Mouse (Mus musculus): Measurements from ENCODE around the gene Ankrd13d. TPM values are rescaled to one million over a fixed set of nuclear protein-coding genes. Genes with fewer than 3 reads are reported as not detected.

Gene Ankrd13d
- total and polyA plus RNA-seq, 2 experiments from 2014 or later: 0.40 to 2.1 TPM

GRCm38 (mm10) chr19:4297851-4298250, 14.9 kb upstream of the Ankrd13d start:
- DNase-seq (ENCODE audit: low spot score) (no peak), ATAC-seq (ENCODE audit: insufficient read depth, low read depth) (no peak)
- TF ChIP-seq EP300 (IDR thresholded peaks at IDR 0.05; ENCODE audit: low read depth) (no peak), CTCF (IDR thresholded peaks at IDR 0.05; ENCODE audit: low read depth) (no peak)
- WGBS: 81% methylated on average over 5 of the region's 5 CpGs
- Histone ChIP-seq H3K9me3 (replicated peaks; ENCODE audit: control insufficient read depth, low read length) (no peaks in the 10 kb centered on the region), H3K4me3 (ENCODE audit: low read depth, low read length) (no peak overlapping the region), H3K36me3 (replicated peaks; ENCODE audit: control insufficient read depth, insufficient read depth, low read length) (0 out of 2 replicates have a peak, but pooled peaks cover 3% of the 10 kb centered on the region), H3K27me3 (ENCODE audit: control insufficient read depth, insufficient read depth, low read length) (no peaks in the 10 kb centered on the region), H3K4me1 (ENCODE audit: control insufficient read depth, insufficient read depth) (peaks cover 32% of the 10 kb centered on the region), H3K27ac (ENCODE audit: low read depth) (no peak overlapping the region), H3K4me2 (ENCODE audit: low read depth, low read length) (no peak overlapping the region), H3K9ac (replicated peaks; ENCODE audit: low read depth, low read length) (no peak overlapping the region)

GRCm38 (mm10) chr19:4296611-4297010, 13.7 kb upstream of the Ankrd13d start:
- Histone ChIP-seq H3K27ac (ENCODE audit: low read depth) (no peak overlapping the region), H3K9me3 (replicated peaks; ENCODE audit: control insufficient read depth, low read length) (no peaks in the 10 kb centered on the region), H3K4me2 (ENCODE audit: low read depth, low read length) (no peak overlapping the region), H3K27me3 (ENCODE audit: control insufficient read depth, insufficient read depth, low read length) (no peaks in the 10 kb centered on the region), H3K36me3 (replicated peaks; ENCODE audit: control insufficient read depth, insufficient read depth, low read length) (peaks cover 15% of the 10 kb centered on the region), H3K9ac (replicated peaks; ENCODE audit: low read depth, low read length) (no peak overlapping the region), H3K4me3 (ENCODE audit: low read depth, low read length) (no peak overlapping the region), H3K4me1 (ENCODE audit: control insufficient read depth, insufficient read depth) (peaks cover 20% of the 10 kb centered on the region; the same call in 1 of the 2 replicates)
- ATAC-seq (ENCODE audit: insufficient read depth, low read depth) (no peak), DNase-seq (ENCODE audit: low spot score) (no peak)
- TF ChIP-seq CTCF (IDR thresholded peaks at IDR 0.05; ENCODE audit: low read depth): no peak
- TF ChIP-seq EP300 (IDR thresholded peaks at IDR 0.05; ENCODE audit: low read depth): no peak
- WGBS: 90% methylated on average over 2 of the region's 2 CpGs

- DNase-seq (ENCODE audit: low spot score): no peak
- no peak overlapping the region for H3K4me2 ChIP-seq (ENCODE audit: low read depth, low read length)
- TF ChIP-seq CTCF (IDR thresholded peaks at IDR 0.05; ENCODE audit: low read depth) (no peak), EP300 (IDR thresholded peaks at IDR 0.05; ENCODE audit: low read depth) (no peak)
- 85% methylated on average over 4 of the region's 4 CpGs for WGBS
- peak overlapping the region; percentile 59; the same call in 1 of the 2 replicates for H3K27ac ChIP-seq (ENCODE audit: low read depth)
- no peak for ATAC-seq (ENCODE audit: insufficient read depth, low read depth)
- peaks cover 8% of the 10 kb centered on the region; the same call in 1 of the 2 replicates for H3K4me1 ChIP-seq (ENCODE audit: control insufficient read depth, insufficient read depth)
- H3K36me3 ChIP-seq (replicated peaks; ENCODE audit: control insufficient read depth, insufficient read depth, low read length): peaks cover 27% of the 10 kb centered on the region
- H3K27me3 ChIP-seq (ENCODE audit: control insufficient read depth, insufficient read depth, low read length): no peaks in the 10 kb centered on the region
- H3K4me3 ChIP-seq (ENCODE audit: low read depth, low read length): no peak overlapping the region
- H3K9ac ChIP-seq (replicated peaks; ENCODE audit: low read depth, low read length): no peak overlapping the region
- no peaks in the 10 kb centered on the region for H3K9me3 ChIP-seq (replicated peaks; ENCODE audit: control insufficient read depth, low read length)
Measured at GRCm38 (mm10) chr19:4295391-4295790, 12.5 kb upstream of the Ankrd13d start.

GRCm38 (mm10) chr19:4294381-4295097, 11.6 kb upstream of the Ankrd13d start:
- TF ChIP-seq CTCF (IDR thresholded peaks at IDR 0.05; ENCODE audit: low read depth): no peak
- TF ChIP-seq EP300 (IDR thresholded peaks at IDR 0.05; ENCODE audit: low read depth): no peak
- Histone ChIP-seq H3K4me1 (ENCODE audit: control insufficient read depth, insufficient read depth) (no peaks in the 10 kb centered on the region), H3K9me3 (replicated peaks; ENCODE audit: control insufficient read depth, low read length) (no peaks in the 10 kb centered on the region), H3K9ac (replicated peaks; ENCODE audit: low read depth, low read length) (no peak overlapping the region), H3K36me3 (replicated peaks; ENCODE audit: control insufficient read depth, insufficient read depth, low read length) (peaks cover 35% of the 10 kb centered on the region), H3K4me3 (ENCODE audit: low read depth, low read length) (no peak overlapping the region), H3K27me3 (ENCODE audit: control insufficient read depth, insufficient read depth, low read length) (no peaks in the 10 kb centered on the region), H3K27ac (ENCODE audit: low read depth) (peak overlapping the region; percentile 59), H3K4me2 (ENCODE audit: low read depth, low read length) (no peak overlapping the region)
- 60% methylated on average over 14 of the region's 14 CpGs for WGBS
- DNase-seq (ENCODE audit: low spot score) (peak; percentile 31), ATAC-seq (ENCODE audit: insufficient read depth, low read depth) (peak; percentile 62; the same call in 1 of the 2 replicates)

- WGBS: 90% methylated on average over 11 of the region's 11 CpGs
- Histone ChIP-seq H3K4me1 (ENCODE audit: control insufficient read depth, insufficient read depth) (no peaks in the 10 kb centered on the region), H3K27me3 (ENCODE audit: control insufficient read depth, insufficient read depth, low read length) (no peaks in the 10 kb centered on the region), H3K4me2 (ENCODE audit: low read depth, low read length) (no peak overlapping the region), H3K9ac (replicated peaks; ENCODE audit: low read depth, low read length) (no peak overlapping the region), H3K4me3 (ENCODE audit: low read depth, low read length) (no peak overlapping the region), H3K27ac (ENCODE audit: low read depth) (no peak overlapping the region), H3K36me3 (replicated peaks; ENCODE audit: control insufficient read depth, insufficient read depth, low read length) (peaks cover 69% of the 10 kb centered on the region), H3K9me3 (replicated peaks; ENCODE audit: control insufficient read depth, low read length) (no peaks in the 10 kb centered on the region)
- TF ChIP-seq EP300 (IDR thresholded peaks at IDR 0.05; ENCODE audit: low read depth) (no peak), CTCF (IDR thresholded peaks at IDR 0.05; ENCODE audit: low read depth) (no peak)
- DNase-seq (ENCODE audit: low spot score) (no peak), ATAC-seq (ENCODE audit: insufficient read depth, low read depth) (no peak)
Measured at GRCm38 (mm10) chr19:4291161-4291560, 8.2 kb upstream of the Ankrd13d start.

Data from heart, postnatal 0 days (tissue).